Mouse (Mus musculus) embryonic facial prominence, embryonic 12.5 days (tissue): ENCODE data around the gene Rita1. TPM values are rescaled to one million over a fixed set of nuclear protein-coding genes. Genes with fewer than 3 reads are reported as not detected.
A peak's percentile ranks its signal among the peaks of the same experiment; 100 is the strongest.

ENCODE experiments used
- ATAC-seq: fragments of 200-750 bp; cut with Nextera tagmentation; 2 replicates; pipeline ENCODE4 v1.8.0; 2017; ENCODE audit not compliant: insufficient number of reproducible peaks, insufficient read depth, low FRiP score, low TSS enrichment
- H3K27ac ChIP-seq: fragments of 300-500 bp; sonication (generic); 2 replicates; pipeline ENCODE4 v1.5.1; 2016; ENCODE audit warnings: mild to moderate bottlenecking
- H3K27me3 ChIP-seq: fragments of 300-500 bp; sonication (generic); 2 replicates; pipeline ENCODE4 v1.6.1; 2016; ENCODE audit warnings: mild to moderate bottlenecking, moderate library complexity
- H3K36me3 ChIP-seq: fragments of 300-500 bp; sonication (generic); 2 replicates; pipeline ENCODE4 v1.6.1; 2016; ENCODE audit warnings: mild to moderate bottlenecking
- H3K4me1 ChIP-seq: fragments of 300-500 bp; sonication (generic); 2 replicates; pipeline ENCODE4 v1.6.1; 2016
- H3K4me2 ChIP-seq: fragments of 300-500 bp; sonication (generic); replicated peaks from 2 replicates; pipeline ENCODE4 v1.6.1; 2016; ENCODE audit warnings: mild to moderate bottlenecking, moderate library complexity
- H3K4me3 ChIP-seq: fragments of 300-500 bp; sonication (generic); 2 replicates; pipeline ENCODE4 v1.5.1; 2016; ENCODE audit warnings: mild to moderate bottlenecking
- H3K9ac ChIP-seq: fragments of 300-500 bp; sonication (generic); 2 replicates; pipeline ENCODE4 v1.6.1; 2016; ENCODE audit warnings: mild to moderate bottlenecking, moderate library complexity
- H3K9me3 ChIP-seq: fragments of 300-500 bp; sonication (generic); 2 replicates; pipeline ENCODE4 v1.6.1; 2016; ENCODE audit warnings: mild to moderate bottlenecking, moderate library complexity
- WGBS: fragments of 180-500 bp; shearing (Covaris S2); methylation state at CpG from one replicate; pipeline ENCODE4 v1.1.7; 2016; 5-methylcytosine and 5-hydroxymethylcytosine counted together
- polyA plus RNA-seq: library from polyadenylated mRNA; unstranded; fragments of >200 nt; fragmentation: Nextera tagmentation; extraction: Ambion mirVana; gene quantifications from 2 replicates; pipeline ENCODE4 v1.2.1, GENCODE M21; 2016

Gene Rita1
- polyA plus RNA-seq, 1 experiment from 2014 or later, result 16.7 TPM

DNA sequence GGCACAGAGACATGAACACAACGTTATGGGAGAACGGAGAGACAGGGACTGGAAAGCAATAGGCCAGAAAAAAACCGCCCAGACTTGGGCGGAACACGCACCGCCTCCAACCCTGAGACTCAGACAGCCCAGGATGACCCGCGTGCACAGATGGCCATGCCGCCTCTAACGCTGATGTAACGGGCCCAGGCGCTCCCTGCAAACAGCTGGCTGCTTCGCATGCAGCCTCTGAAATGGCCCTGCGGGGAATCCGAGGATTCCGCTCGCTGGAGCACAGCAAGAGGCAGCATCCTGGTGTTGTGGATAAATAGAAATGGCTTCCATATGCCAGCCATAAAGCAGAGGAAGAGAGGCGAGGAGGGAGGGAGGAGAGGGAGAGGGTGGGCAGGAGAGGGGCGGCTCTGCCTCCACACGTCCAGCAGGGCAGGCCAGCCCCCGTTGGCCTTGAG is 45.1 kb downstream of the Rita1 start:
- peak overlapping the region; percentile 91 for H3K27ac ChIP-seq
- H3K27me3 ChIP-seq, result no peaks in the 10 kb centered on the region
- no peak for ATAC-seq
- no peaks in the 10 kb centered on the region for H3K36me3 ChIP-seq
- H3K9ac ChIP-seq, result no peak overlapping the region
- H3K9me3 ChIP-seq, result no peaks in the 10 kb centered on the region
- H3K4me2 ChIP-seq, result peak overlapping the region; percentile 0; the same call in 1 of the 2 replicates
- no peak overlapping the region for H3K4me3 ChIP-seq
- peaks cover 74% of the 10 kb centered on the region for H3K4me1 ChIP-seq
- 11% methylated on average over 21 of the region's 21 CpGs for WGBS

DNA sequence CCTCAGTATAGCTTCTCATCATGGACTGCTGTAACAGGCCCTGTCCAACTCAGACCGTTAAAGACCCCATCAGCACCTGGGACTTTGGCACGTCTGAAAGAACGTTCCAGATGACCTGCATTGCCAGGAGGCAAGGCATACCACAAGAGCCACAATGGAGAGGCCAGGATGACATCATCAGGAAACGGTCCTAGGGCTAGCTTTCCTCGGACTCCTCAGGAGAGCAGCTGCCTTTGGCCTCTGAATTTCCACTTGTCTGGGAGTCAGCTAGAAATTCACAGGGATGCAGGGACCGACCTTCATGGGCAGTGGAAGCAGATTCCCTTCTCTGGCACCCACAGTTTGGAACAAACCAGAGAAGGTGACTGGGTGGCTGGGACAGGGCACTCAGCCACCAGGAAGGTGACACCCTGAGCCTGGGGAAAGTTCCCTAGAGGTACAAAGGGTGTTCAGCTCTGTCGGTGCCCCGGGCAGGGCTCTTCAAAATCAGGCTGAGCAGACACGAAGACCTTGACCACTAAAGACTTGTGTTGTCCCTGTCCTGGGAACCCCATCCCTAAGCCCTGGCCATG is 45.6 kb downstream of the Rita1 start:
- H3K36me3 ChIP-seq, result no peaks in the 10 kb centered on the region
- ATAC-seq, result no peak
- no peak overlapping the region for H3K4me3 ChIP-seq
- H3K9ac ChIP-seq, result no peak overlapping the region
- H3K27ac ChIP-seq, result peak overlapping the region; percentile 91
- no peaks in the 10 kb centered on the region for H3K9me3 ChIP-seq
- no peaks in the 10 kb centered on the region for H3K27me3 ChIP-seq
- WGBS, result 48% methylated on average over 9 of the region's 9 CpGs
- H3K4me2 ChIP-seq, result peak overlapping the region; percentile 0; the same call in 1 of the 2 replicates
- peaks cover 74% of the 10 kb centered on the region for H3K4me1 ChIP-seq

DNA sequence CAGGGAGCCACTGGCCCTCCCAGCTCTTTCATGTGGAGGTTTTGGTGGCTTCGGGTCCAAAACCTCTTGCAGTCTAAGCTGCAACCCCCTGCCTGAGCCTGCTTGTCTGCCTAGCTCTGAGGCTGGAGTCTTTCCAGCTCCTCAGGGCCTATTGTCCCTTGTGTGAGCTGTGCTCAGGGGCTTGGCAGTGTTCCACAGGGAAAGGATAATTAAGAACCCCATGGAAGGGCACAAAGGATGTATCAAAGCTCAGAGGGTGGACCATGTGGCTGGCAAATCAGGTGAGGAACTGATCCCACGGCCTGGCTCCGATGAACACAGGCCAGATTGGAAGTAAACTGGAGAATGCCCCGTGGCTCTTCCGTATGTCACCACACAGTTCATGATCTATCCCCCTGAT is 46.3 kb downstream of the Rita1 start:
- no peaks in the 10 kb centered on the region for H3K9me3 ChIP-seq
- H3K4me2 ChIP-seq, result peak overlapping the region; percentile 12; the same call in 1 of the 2 replicates
- ATAC-seq, result no peak
- no peak overlapping the region for H3K4me3 ChIP-seq
- peaks cover 73% of the 10 kb centered on the region for H3K4me1 ChIP-seq
- H3K36me3 ChIP-seq, result no peaks in the 10 kb centered on the region
- H3K9ac ChIP-seq, result no peak overlapping the region
- WGBS, result 50% methylated on average over 5 of the region's 5 CpGs
- no peaks in the 10 kb centered on the region for H3K27me3 ChIP-seq
- H3K27ac ChIP-seq, result peak overlapping the region; percentile 91

DNA sequence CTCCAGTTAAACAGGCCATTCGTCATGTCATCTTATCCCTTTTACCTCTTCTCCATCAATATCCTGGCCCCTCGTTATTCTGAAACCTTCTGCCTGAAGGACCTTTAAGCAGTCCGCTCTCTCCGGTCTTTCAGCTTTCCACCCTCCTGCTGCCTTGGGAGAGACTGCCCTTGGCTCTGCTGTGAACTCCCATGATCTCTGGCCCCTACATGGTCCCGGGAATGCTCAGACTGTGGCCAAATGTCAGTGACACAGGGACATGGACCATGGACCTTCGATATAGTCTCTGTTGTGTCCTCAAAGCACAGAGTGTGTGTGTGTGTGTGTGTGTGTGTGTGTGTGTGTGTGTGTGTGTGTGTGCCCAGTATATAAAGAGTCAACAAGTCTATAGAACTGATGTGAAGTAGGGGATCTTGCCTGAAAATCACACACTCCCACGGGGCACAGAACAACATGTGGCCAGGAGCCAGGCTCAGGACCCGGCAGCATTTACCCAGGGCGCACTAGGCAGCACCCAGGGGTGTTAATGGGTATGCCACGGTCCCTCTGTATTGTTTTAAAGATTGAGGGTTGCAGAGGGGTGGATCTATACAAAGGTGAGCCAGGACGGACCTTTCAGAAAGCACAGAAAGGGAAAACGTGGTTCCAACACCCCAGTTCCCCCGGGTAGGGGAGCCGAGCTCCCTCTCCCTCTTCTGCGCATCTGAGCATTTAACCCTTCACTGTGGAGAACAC is 47.1 kb downstream of the Rita1 start:
- no peak overlapping the region for H3K4me3 ChIP-seq
- no peaks in the 10 kb centered on the region for H3K27me3 ChIP-seq
- no peak for ATAC-seq
- H3K36me3 ChIP-seq, result no peaks in the 10 kb centered on the region
- 0 out of 2 replicates have a peak overlapping the region, but pooled peaks have one; percentile 12 for H3K4me2 ChIP-seq
- peaks cover 74% of the 10 kb centered on the region for H3K4me1 ChIP-seq
- H3K27ac ChIP-seq, result peak overlapping the region; percentile 78
- H3K9ac ChIP-seq, result no peak overlapping the region
- H3K9me3 ChIP-seq, result no peaks in the 10 kb centered on the region
- 33% methylated on average over 15 of the region's 15 CpGs for WGBS

DNA sequence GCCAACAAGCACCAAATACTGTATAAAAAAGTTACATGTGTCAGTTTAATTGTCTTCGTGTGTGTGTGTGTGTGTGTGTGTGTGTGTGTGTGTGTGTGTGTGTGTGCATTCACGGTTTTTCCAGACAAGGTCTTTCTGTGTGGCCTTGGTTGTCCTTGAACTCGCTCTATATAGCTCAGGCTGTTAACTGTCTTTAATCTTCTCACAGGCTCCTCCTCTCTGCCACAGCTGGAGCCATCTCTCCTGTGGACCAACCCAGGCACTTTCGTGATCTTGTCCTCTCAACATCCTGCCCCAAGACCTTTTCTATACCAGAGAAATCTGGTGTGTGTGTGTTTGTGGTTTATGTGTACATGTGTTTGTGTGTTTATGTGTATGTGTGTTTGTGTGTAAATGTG is 48.5 kb downstream of the Rita1 start:
- WGBS, result 41% methylated on average over 4 of the region's 4 CpGs
- no peaks in the 10 kb centered on the region for H3K9me3 ChIP-seq
- H3K4me3 ChIP-seq, result no peak overlapping the region
- 0 out of 2 replicates have a peak, but pooled peaks have one; percentile 0 for ATAC-seq
- no peaks in the 10 kb centered on the region for H3K36me3 ChIP-seq
- H3K27me3 ChIP-seq, result no peaks in the 10 kb centered on the region
- H3K4me1 ChIP-seq, result peaks cover 83% of the 10 kb centered on the region
- peak overlapping the region; percentile 92 for H3K27ac ChIP-seq
- no peak overlapping the region for H3K9ac ChIP-seq
- H3K4me2 ChIP-seq, result no peak overlapping the region; the same call in 1 of the 2 replicates

DNA sequence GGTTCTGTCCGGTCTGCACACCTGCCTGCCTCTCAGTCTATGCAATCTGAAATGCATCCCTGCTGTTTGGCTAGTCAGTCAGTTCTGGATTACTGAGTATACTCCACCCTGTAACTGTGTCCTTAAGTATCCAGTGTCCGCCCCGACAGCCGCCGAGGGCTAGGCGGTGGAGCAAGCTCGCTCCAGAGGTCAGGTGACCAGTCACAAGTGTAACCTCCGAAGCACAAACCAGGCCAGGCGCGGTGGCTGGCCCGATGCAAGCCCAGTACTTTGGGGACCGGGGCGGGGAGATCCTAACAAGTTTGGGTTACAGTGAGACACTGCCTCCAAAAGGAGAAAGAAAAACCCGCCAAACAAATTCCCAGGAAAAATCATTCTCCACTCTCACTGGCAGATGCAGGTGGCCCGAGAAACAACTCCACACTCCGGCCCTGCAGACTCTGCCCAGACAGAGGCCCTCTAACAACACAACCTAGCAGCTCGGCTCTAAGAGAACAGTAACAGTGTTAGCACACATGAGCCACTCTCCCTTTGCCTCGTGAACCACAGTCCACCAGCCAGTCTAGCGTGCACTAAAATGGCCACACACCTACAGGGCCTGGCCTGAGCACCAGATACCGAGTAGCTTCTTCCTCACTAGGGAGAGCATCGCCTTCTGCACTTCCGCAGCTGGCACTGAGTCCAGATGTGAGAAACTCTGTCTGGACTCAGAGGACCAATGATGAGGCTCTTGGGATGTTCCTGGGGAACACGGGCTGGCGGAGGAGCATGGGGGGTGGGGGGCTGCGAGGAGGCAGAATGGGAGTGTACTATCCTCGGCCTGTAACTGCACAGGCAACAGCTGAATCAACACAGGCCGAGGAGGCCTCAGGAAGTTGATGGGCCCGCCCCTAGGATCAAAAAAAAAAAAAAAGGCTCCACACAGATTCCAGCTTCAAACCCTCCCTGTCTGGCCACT is 49.2 kb downstream of the Rita1 start:
- Histone ChIP-seq H3K27me3 (no peaks in the 10 kb centered on the region), H3K4me2 (peak overlapping the region; percentile 24; the same call in 1 of the 2 replicates), H3K27ac (peak overlapping the region; percentile 92), H3K9ac (peak overlapping the region; percentile 36; the same call in 1 of the 2 replicates), H3K36me3 (no peaks in the 10 kb centered on the region), H3K4me3 (no peak overlapping the region), H3K4me1 (peaks cover 83% of the 10 kb centered on the region), H3K9me3 (no peaks in the 10 kb centered on the region)
- 26% methylated on average over 28 of the region's 28 CpGs for WGBS
- peak; percentile 31; the same call in 1 of the 2 replicates for ATAC-seq

DNA sequence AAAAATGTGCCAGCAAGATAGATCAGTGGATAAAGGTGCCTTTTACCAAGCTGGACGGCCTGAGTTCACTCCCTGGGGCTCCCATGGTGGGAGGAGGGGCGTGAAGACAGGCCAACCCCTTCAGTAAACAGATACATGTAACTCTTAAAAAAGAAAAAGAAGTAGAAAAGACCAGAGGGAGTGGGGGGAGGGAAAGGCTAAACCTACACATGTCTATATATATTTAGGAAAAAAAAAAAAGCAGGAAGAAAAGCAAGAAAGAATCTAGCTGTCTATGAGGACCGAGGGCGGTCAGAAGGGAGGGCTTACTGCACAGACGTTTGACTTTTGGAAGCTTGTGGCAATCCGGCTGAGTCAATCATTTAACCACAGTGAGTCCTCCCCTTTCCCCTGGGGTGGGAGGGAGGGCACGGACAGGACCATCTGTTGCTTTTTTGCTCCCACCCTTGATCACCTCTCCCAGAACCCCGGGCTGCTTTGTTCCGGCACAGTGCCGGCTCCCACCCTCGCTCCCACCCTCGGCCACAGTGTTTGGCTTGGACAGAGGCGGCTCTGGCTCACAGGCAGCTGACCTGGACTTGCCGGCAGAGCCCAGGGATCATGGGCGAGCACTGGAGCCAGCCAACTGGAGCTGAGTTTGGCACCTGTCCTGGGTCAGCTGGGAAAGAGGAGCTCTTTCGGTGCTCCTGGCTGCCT is 51.6 kb downstream of the Rita1 start:
- peaks cover 58% of the 10 kb centered on the region for H3K4me1 ChIP-seq
- H3K9me3 ChIP-seq, result no peaks in the 10 kb centered on the region
- H3K9ac ChIP-seq, result no peak overlapping the region
- no peaks in the 10 kb centered on the region for H3K27me3 ChIP-seq
- H3K4me3 ChIP-seq, result no peak overlapping the region
- no peak for ATAC-seq
- H3K27ac ChIP-seq, result peak overlapping the region; percentile 80
- peak overlapping the region; percentile 31 for H3K4me2 ChIP-seq
- 16% methylated on average over 16 of the region's 16 CpGs for WGBS
- H3K36me3 ChIP-seq, result peaks cover 9% of the 10 kb centered on the region

DNA sequence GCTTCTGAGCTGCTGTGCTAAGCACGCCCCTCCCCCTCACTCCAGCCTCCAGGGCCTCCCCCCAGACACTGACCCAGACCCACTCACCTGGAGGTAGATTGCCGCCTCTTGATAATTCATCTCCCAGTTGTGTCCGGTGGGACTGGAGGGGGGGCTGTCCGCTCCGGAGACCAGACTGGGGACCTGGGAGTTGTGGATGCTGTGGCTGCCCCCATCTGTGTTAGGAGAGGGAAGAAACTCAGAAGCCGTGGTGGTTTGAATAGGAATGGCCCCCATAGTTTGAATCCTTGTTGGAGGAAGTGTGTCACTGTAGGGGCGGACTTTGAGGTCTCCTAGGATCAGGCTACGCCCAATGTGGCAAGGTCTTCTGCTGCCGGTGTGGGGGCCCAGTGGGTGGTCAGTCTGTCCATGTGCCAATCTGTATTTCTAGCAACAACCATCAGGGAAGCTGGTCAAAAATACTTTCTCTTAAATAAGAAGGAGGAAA is 52.2 kb downstream of the Rita1 start:
- ATAC-seq, result no peak
- H3K4me3 ChIP-seq, result no peak overlapping the region

DNA sequence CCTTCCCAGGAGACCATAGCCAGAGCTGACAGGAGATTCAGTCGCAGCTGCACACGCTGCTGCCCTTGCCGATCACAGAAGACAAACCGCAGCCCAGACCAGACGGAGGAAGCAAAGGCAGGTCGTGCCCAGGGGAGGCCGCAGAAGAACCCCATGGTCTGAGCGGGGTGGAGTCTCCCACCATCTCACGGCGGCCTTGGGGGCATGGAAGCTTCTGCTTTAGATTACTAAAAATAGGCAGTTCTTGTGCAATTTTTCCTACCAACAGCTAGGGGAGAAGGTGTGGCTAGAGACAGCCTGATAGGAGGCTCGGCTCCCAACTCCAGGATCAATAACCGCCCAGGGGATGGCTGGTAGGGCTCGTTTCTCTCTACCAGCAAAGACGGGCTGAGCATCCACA is 53.6 kb downstream of the Rita1 start:
- H3K27me3 ChIP-seq, result no peaks in the 10 kb centered on the region
- H3K4me3 ChIP-seq, result no peak overlapping the region
- ATAC-seq, result no peak
- H3K4me2 ChIP-seq, result peak overlapping the region; percentile 12; the same call in 1 of the 2 replicates
- H3K4me1 ChIP-seq, result peaks cover 39% of the 10 kb centered on the region
- 36% methylated on average over 14 of the region's 14 CpGs for WGBS
- H3K27ac ChIP-seq, result peak overlapping the region; percentile 58
- H3K36me3 ChIP-seq, result peaks cover 27% of the 10 kb centered on the region
- H3K9me3 ChIP-seq, result no peaks in the 10 kb centered on the region
- H3K9ac ChIP-seq, result no peak overlapping the region

More for the DNA sequence above, 52.2 kb downstream of the Rita1 start:
- Histone ChIP-seq H3K4me2 (no peak overlapping the region), H3K27me3 (no peaks in the 10 kb centered on the region), H3K9ac (no peak overlapping the region), H3K9me3 (no peaks in the 10 kb centered on the region), H3K36me3 (peaks cover 15% of the 10 kb centered on the region), H3K27ac (peak overlapping the region; percentile 80), H3K4me1 (peaks cover 52% of the 10 kb centered on the region)
- 59% methylated on average over 9 of the region's 9 CpGs for WGBS

DNA sequence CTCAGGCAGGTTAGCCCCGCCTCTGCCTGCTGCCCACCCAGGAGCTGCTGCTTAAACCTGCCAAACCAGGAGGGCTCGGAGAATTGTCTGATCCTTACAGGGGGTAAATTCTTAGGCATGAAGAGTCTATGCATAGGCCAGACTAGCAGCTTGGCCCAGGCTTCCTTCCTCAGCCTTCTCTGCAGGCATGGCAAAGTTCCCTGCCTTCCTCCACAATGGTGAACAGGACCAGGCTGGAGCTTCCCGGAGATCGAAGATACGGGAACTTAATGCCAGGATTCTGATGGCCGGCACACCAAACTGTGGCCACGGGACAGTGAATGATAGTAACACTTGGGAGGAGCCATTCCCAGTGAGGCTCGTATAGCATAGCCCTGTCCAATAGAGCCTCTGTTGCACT is 54.3 kb downstream of the Rita1 start:
- Histone ChIP-seq H3K27ac (no peak overlapping the region), H3K36me3 (peaks cover 34% of the 10 kb centered on the region), H3K9ac (no peak overlapping the region), H3K4me1 (peaks cover 31% of the 10 kb centered on the region), H3K27me3 (no peaks in the 10 kb centered on the region), H3K4me3 (no peak overlapping the region), H3K4me2 (no peak overlapping the region), H3K9me3 (no peaks in the 10 kb centered on the region)
- no peak for ATAC-seq
- WGBS, result 73% methylated on average over 8 of the region's 8 CpGs

DNA sequence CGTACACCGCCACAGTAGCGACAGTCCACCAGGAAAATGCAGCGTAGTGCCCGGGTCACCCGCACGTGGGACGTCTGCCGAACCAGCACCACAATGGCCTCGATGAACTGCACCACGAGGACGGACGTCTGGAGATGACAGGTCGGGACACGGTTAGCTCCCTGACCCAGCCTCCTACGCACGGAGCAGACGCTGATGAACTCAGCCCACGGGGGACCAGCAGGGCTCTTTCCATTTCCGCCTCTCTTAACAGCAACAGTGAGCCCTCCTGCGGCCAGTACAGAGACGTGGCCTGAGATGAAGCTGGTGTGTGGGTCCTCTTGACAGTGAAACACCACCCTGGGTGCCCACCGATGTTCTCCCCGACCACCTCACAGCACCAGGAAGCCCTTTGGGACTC is 56.5 kb downstream of the Rita1 start:
- Histone ChIP-seq H3K9ac (no peak overlapping the region), H3K27ac (no peak overlapping the region), H3K9me3 (no peaks in the 10 kb centered on the region), H3K36me3 (peaks cover 40% of the 10 kb centered on the region), H3K27me3 (no peaks in the 10 kb centered on the region), H3K4me2 (no peak overlapping the region), H3K4me1 (peaks cover 21% of the 10 kb centered on the region), H3K4me3 (no peak overlapping the region)
- WGBS, result 87% methylated on average over 24 of the region's 24 CpGs
- ATAC-seq, result no peak
